Mouse (Mus musculus) frontal cortex, adult (tissue): Measurements from ENCODE around the gene Lrrtm3.

ENCODE experiments used
- ATAC-seq: cut with Nextera tagmentation; 2 replicates; pipeline ENCODE4 v1.9.2; 2017; ENCODE audit warnings: mild to moderate bottlenecking, moderate library complexity, mixed read lengths; ENCODE audit not compliant: low TSS enrichment

Lrrtm3 gene

GRCm38 (mm10) chr10:64089680-64090460 lies at the start of gene Lrrtm3:
TSS of gene Lrrtm3 (minus strand) at chr10:64090277.
- ATAC-seq, result peak; percentile 90

DNA sequence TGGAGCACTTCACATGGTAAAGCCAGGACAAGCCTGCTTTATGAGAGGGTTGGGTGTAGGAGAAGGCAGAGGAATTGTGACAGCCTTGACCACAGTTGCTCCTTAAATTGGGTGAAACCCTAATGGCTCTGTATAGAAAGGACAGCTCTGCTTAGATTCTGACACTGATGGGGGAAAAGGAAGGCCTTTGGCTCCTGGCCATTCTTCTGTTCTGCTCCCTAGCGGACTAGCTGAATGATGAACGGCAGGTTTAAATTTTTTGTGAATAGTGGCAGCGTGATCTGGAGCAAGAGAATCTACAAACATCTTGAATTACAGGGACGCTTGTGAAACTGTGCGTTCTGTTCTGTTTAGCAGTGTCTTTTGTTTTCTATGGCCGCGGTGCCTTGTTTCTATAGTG lies 45.4 kb upstream of the Lrrtm3 start:
- no peak for ATAC-seq

DNA sequence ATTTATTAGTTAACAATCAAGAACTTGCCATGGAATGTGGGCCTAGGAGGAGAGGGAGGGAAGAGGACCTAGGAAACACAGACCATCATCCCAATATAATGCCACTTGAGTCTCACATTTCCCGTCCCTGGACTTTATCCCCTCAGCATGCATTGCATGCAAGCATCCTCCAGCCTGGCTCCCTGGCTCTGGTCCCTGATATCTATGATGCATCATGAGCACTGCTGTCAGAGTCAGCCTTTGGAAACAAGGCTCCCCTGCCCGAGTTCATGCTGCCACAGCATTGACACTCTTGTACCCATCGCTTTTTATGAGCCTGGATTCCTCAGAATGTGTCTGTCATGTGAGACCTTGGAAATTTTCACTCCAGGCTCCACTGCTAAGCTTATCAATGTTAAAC lies 43.4 kb upstream of the Lrrtm3 start:
- no peak for ATAC-seq

- no peak for ATAC-seq
Measured at GRCm38 (mm10) chr10:64130397-64131150, 40.5 kb upstream of the Lrrtm3 start.

- ATAC-seq, result no peak
Measured at GRCm38 (mm10) chr10:64118833-64119232, 28.8 kb upstream of the Lrrtm3 start.

DNA sequence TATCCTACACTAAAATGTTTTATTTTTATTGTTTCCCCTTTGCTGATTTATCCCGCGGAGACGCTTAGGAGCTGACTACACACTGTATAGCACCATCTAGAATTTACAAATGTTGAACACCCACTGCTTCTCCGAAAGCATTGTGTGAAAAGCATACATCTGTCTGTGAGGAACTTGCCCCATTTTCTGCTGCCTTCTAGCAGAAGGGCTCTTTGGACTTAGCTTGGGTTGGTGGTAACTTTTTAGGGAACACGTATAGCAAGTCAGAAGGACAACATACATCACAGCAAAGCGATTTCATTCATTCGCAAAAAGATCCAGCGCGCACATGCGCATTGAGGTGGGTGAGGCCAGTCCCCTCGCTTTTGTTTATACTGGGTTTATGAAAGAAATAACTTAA lies 25.2 kb upstream of the Lrrtm3 start:
- peak; percentile 99 for ATAC-seq

DNA sequence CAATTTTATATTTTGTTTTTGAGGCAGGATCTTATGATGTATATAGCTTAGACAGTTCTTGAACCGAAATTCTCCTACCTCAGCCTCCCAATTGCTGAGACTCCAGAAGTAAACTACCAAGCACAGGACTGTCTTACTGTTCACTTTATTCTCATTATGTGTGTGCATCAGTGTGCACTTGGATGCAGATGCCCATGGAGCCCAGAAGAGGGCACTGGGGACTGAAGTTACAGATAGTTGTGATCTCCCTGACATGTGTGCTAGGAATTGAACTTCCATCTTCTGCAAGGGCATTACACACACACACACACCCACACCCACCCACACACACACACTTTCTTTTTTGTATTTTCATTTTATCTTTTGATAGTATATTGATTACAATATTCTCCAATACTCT lies 6.5 kb upstream of the Lrrtm3 start:
- peak; percentile 70; the same call in 1 of the 2 replicates for ATAC-seq

- 0 out of 2 replicates have a peak, but pooled peaks have one; percentile 11 for ATAC-seq
Measured at GRCm38 (mm10) chr10:64088774-64089460, 1.2 kb downstream of the Lrrtm3 start.

GRCm38 (mm10) chr10:64087936-64088773 lies 1.9 kb downstream of the Lrrtm3 start:
- ATAC-seq, result no peak

GRCm38 (mm10) chr10:64087521-64087920 lies 2.6 kb downstream of the Lrrtm3 start:
- no peak for ATAC-seq

DNA sequence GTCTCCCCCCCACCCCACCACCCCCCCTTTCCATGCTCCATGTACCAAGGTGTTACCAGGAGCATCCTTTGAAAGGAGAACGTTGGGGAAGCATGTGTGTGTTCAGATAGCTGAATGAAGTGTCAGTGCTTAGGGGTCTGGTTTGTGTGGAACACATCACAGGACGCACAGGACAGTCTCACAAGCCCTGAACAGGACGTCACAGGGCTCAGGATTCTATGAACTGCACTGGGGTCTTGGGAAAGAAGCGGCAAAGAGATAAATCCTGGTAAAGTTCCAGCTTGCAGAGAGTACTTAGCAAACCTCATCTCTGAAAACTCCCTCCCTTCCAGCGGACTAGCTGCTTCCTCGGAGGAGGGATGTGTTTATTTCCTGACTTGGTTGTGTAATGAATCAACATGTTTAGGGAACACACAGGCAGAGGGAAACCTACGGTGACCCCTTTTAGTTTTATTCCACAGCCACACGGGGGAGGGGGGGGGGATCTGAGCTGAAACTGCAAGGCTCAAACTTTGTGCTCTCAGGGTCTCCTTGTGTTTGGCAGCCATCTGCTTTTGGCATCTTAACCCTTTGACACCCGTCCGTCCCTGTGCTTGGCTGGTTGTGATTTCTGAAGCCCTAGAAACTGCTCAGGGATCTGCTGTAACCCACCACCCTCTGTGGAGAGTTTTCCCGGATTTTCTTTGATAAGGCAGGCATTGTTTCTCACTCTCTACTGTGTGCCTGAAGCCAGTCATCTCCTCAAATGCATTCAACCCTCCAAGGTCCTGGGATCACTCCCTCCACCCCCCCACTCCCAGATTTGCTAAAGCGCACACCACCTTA lies 3.3 kb downstream of the Lrrtm3 start:
- ATAC-seq, result no peak

DNA sequence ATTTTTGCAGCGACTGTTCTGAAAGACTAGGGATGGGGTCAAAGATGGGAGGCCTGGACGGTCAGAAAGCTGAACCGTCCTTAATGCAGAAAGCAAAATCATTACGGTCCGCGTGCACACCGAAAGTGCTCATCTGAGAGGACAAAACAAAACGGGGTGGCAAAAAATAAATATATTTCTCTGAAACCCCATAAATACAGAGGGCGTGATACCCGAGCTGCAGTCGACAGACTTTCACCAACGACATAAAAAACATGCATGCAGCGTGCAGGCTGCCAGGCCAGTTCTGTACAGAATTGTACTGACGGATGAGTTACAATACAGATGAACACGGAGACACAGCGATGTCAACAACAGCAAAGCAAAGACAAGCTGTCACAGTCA lies 3.9 kb downstream of the Lrrtm3 start:
- ATAC-seq, result no peak

DNA sequence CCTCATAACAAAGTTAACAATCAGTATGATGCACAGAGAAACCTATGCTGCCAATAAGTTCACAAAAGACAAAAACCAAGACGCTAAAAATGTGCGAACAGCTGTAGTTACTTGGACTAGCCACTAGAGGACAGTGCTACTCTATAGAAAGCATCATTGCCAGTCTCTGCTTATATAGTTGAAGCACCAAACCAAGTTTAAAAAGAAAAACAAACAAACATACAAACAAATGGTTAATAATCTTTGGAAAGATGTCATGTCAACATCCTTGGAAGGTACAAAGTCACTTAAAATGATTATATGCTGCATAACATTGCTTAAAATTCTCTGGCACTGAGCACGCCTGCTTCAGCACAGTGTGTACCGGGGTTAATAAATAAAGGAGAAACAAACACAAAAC lies 5.6 kb downstream of the Lrrtm3 start:
- ATAC-seq, result 0 out of 2 replicates have a peak, but pooled peaks have one; percentile 18

GRCm38 (mm10) chr10:64083813-64084212 lies 6.3 kb downstream of the Lrrtm3 start:
- ATAC-seq, result peak; percentile 26; the same call in 1 of the 2 replicates

GRCm38 (mm10) chr10:64082345-64082744 lies 7.7 kb downstream of the Lrrtm3 start:
- ATAC-seq, result no peak

DNA sequence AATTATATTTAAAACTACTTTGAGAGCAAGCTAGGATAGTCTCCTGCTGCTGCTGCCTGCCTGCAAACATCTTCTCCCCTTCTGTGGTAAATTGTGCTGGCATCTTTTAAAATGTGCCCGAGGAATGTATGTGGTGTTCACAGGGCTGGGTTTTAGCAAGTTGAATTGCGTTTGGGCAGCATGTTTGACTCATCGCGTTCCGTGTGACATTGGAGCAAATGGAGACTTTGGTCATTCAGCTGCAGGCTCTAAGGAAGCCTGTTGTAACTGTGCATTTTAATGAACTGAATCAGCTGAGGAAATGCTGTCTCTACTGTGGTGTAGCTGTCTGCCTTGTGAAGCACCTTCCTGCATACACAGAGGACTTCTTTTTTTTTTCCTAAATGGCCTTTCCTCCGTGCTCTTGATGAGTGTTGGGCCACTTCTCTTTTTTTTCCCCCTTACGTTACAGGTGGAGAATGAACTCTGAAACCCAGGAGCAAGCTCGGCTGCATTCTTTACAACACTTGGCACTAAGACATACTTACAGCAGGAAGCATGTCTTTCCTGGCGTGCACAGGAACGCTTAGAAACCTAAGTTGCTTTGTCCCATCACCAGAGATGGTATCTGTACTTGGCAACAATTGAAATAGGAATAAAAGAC lies 13.5 kb downstream of the Lrrtm3 start:
- ATAC-seq, result peak; percentile 79

- peak; percentile 98 for ATAC-seq
Measured at GRCm38 (mm10) chr10:64075944-64076343, 14.1 kb downstream of the Lrrtm3 start.

DNA sequence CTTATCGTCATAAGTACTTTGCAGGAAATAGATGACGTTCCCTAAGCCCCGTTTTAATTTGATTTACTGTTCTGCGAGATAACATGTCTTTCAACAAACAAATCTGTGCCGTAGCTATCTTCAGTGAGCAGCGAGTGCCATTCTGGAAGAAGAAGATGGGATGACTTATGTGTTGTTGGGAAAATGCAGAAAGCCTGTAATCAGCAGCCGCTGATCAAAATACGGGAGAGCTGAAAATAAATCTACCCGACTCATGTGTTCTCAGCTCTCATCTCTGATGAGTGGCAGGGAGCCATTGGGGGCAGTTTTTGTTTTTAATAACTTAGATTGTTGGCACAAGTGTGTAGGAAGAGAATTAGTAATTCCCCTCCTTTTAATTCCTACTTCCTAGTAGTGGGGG lies 26.4 kb downstream of the Lrrtm3 start:
- peak; percentile 52; the same call in 1 of the 2 replicates for ATAC-seq

DNA sequence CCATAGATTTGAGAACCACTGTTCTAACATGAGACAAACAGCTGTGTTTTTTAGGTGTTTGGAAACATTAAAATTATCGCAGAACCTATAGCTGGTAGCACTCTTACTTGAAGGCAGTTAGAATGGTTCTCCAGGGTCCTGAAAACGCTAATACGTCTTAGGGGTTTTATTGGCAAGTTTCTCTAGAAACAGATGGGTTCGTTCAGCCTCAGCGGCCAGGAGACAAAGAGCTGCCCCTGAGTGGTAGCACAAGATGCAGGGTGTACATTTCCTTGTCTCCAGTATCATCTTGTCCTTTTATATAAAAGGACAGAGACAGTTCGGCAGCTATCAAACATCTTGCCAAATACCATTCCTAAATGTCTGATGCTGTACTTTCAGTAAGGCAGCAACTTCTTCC lies 40.1 kb downstream of the Lrrtm3 start:
- no peak for ATAC-seq

DNA sequence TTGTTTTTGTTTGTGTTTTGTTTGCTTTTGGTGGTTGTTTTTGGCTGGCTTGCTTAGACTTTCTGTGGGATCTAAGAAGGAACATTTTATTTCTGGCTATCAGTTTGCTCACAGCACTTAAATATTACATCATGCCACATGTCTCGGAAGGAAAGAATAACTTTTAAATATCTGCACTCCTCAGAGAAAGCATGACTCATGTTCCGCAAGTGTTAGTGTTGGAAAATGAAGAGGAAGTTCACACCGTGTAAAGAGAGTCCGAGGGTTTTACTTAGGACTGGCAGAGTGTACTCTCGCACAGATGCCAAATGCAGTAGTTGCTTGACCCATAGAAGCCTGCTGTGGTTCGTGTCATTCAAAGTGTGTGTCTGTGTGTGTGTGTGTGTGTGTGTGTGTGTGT lies 40.9 kb downstream of the Lrrtm3 start:
- peak; percentile 93 for ATAC-seq
